Mouse (Mus musculus) C2C12 (cell line): Measurements from ENCODE around the gene Tab1.

Experiments
- CTCF ChIP-seq: IDR thresholded peaks from one replicate; pipeline ENCODE4 v1.5.1; 2011; ENCODE audit not compliant: control insufficient read depth, insufficient read depth, insufficient read length
- MAX ChIP-seq: IDR thresholded peaks from one replicate; pipeline ENCODE4 v1.6.1; 2011; ENCODE audit warnings: mild to moderate bottlenecking, control low read depth
- MYOD1 ChIP-seq: IDR thresholded peaks from one replicate; pipeline ENCODE4 v1.6.1; 2011; ENCODE audit warnings: low read depth; ENCODE audit not compliant: control insufficient read depth, insufficient read length

DNA sequence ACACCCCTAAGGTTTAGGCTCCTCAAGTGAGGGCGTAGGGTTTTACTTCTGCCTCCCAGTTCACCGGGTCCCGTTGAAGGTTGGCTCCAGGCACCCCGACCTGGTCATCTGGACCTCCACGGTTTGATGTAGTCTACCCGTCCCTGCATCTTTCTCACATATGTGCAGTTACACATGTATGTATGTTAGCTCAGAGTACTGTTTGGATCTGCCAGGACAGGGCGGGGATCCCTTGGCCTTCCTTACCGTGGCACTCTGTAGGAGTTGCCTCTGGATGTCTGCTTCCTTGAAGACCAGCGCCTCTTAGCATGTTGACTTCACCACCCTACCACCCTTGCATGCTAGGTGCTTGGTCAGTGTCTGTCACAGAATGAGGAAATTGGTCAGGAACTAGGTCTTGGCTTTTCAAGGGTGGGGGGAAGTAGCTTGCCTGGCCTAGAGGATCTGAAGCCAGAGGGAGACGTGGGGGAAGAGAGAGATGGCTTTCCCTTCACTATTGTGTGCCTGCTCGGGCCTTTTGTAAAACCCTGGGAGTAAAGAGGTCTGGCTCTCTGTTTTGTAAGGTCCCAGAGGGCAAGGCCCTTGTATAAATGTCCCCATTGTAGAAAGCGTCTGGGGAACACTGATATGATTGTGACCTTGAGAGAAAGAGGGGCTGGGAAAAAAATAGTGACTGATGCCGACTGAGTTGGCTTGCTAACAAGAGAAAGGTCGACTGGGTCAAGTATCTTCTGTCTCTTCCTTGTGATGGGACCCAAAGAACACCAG lies 939 bp downstream of the Tab1 start:
- TF ChIP-seq CTCF (no peak), MAX (no peak), MYOD1 (no peak)
